Mouse (Mus musculus): ENCODE results near the gene Cog2.

- no peak for TF ChIP-seq MYOD1 (IDR thresholded peaks at IDR 0.05; ENCODE audit: control insufficient read depth, insufficient read length, low read depth)
- no peak for TF ChIP-seq MAX (IDR thresholded peaks at IDR 0.05)
These were observed 5.7 kb downstream of the Cog2 start for GRCm38 (mm10) chr8:124526261-124526660.
